Mouse (Mus musculus) myocyte (in vitro differentiated cells): ENCODE data around the gene Dap.

Source experiments
- E2F4 ChIP-seq: IDR thresholded peaks from one replicate; pipeline ENCODE4 v1.6.1; 2011; ENCODE audit warnings: mild to moderate bottlenecking, control low read depth, moderate library complexity; ENCODE audit not compliant: insufficient read depth
- MAX ChIP-seq: IDR thresholded peaks from one replicate; pipeline ENCODE4 v1.6.1; 2011; ENCODE audit warnings: low read depth, mild to moderate bottlenecking, control low read depth
- MYOG ChIP-seq, 3 experiments: IDR thresholded peaks; one replicate each; pipeline ENCODE4 v1.6.1; 2011; ENCODE audit warnings: control low read depth in 2 of 3, low read depth in 2 of 3, mild to moderate bottlenecking in 2 of 3; ENCODE audit not compliant: insufficient read length in 2 of 3, control insufficient read depth in 1 of 3, insufficient read depth in 1 of 3
- POLR2A ChIP-seq: IDR thresholded peaks from one replicate; pipeline ENCODE4 v1.6.1; 2011; ENCODE audit warnings: low read depth, mild to moderate bottlenecking, control low read depth, moderate library complexity; ENCODE audit not compliant: insufficient read length
- TCF12 ChIP-seq: IDR thresholded peaks from one replicate; pipeline ENCODE4 v1.6.1; 2011; ENCODE audit warnings: mild to moderate bottlenecking, control low read depth; ENCODE audit not compliant: poor library complexity, insufficient read depth, severe bottlenecking

GRCm38 (mm10) chr15:31305181-31305580, 81.1 kb downstream of the Dap start:
- TF ChIP-seq POLR2A (no peak), MYOG (IDR thresholded peaks at IDR 0.05; ENCODE audit: control insufficient read depth in 1 of 3, insufficient read depth in 1 of 3, insufficient read length in 2 of 3, low read depth in 2 of 3) (no peak), E2F4 (no peak), TCF12 (no peak), MAX (no peak)
